Mouse (Mus musculus) hindbrain, embryonic 13.5 days (tissue): ENCODE results near the gene Atp5b. TPM values are rescaled to one million over a fixed set of nuclear protein-coding genes. Genes with fewer than 3 reads are reported as not detected.
A peak's percentile ranks its signal among the peaks of the same experiment; 100 is the strongest.
"Not testable (repeated sequence)": the region's sequence is repeated elsewhere in the genome, so short reads cannot be mapped to it uniquely, and the experiment has no call there.

Experiments
- ATAC-seq: fragments of 200-750 bp; cut with Nextera tagmentation; 2 replicates; pipeline ENCODE4 v1.8.0; 2017; ENCODE audit warnings: moderate TSS enrichment; ENCODE audit not compliant: low FRiP score
- H3K27ac ChIP-seq: fragments of 300-500 bp; sonication (generic); 2 replicates; pipeline ENCODE4 v1.5.1; 2015; ENCODE audit warnings: inconsistent platforms, mild to moderate bottlenecking, moderate library complexity
- H3K27me3 ChIP-seq: fragments of 300-500 bp; sonication (generic); 2 replicates; pipeline ENCODE4 v1.6.1; 2015; ENCODE audit warnings: mild to moderate bottlenecking, inconsistent platforms
- H3K36me3 ChIP-seq: fragments of 300-500 bp; sonication (generic); 2 replicates; pipeline ENCODE4 v1.6.1; 2015; ENCODE audit warnings: mild to moderate bottlenecking, inconsistent platforms
- H3K4me1 ChIP-seq: fragments of 300-500 bp; sonication (generic); replicated peaks from 2 replicates; pipeline ENCODE4 v1.6.1; 2015; ENCODE audit warnings: inconsistent platforms
- H3K4me2 ChIP-seq: fragments of 300-500 bp; sonication (generic); 2 replicates; pipeline ENCODE4 v1.6.1; 2015; ENCODE audit warnings: inconsistent platforms, mild to moderate bottlenecking, moderate library complexity
- H3K4me3 ChIP-seq: fragments of 300-500 bp; sonication (generic); 2 replicates; pipeline ENCODE4 v1.5.1; 2015; ENCODE audit warnings: mild to moderate bottlenecking, inconsistent platforms
- H3K9ac ChIP-seq: fragments of 300-500 bp; sonication (generic); 2 replicates; pipeline ENCODE4 v1.6.1; 2015; ENCODE audit warnings: mild to moderate bottlenecking, inconsistent platforms
- H3K9me3 ChIP-seq: fragments of 300-500 bp; sonication (generic); 2 replicates; pipeline ENCODE4 v1.6.1; 2016; ENCODE audit warnings: inconsistent platforms
- whole genome bisulfite sequencing: fragments of 180-500 bp; shearing (Covaris S2); methylation state at CpG from one replicate; pipeline ENCODE4 v1.1.7; 2015; 5-methylcytosine and 5-hydroxymethylcytosine counted together
- polyA plus RNA-seq: library from polyadenylated mRNA; unstranded; fragments of >200 nt; fragmentation: Nextera tagmentation; extraction: Ambion mirVana; gene quantifications from 2 replicates; pipeline ENCODE4 v1.2.1, GENCODE M21; 2015

Gene Atp5b
- polyA plus RNA-seq, 1 experiment from 2014 or later: 2,130 TPM

DNA sequence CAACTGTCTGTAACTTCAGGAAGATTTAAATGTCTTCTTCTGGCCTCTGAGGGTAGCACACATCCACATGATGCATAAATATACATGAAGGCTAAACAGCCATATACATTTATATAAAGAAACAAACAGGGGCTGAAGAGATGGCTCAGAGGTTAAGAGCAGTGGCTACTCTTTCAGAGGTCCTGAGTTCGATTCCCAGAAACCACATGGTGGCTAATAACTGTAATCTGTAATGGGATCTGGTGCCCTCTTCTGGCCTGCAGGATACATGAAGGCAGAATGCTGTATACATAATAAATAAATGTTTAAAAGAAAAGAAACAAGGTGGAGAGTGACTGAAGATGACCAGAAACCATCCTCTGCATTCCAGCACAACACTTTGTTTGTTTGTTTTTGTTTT lies 2.6 kb upstream of the Atp5b start:
- no peaks in the 10 kb centered on the region for H3K27me3 ChIP-seq
- 78% methylated on average over 1 of the region's 1 CpGs for WGBS
- no peak overlapping the region for H3K4me3 ChIP-seq
- no peak overlapping the region for H3K9ac ChIP-seq
- no peak overlapping the region for H3K4me2 ChIP-seq
- H3K36me3 ChIP-seq: peaks cover 25% of the 10 kb centered on the region
- no peak overlapping the region for H3K27ac ChIP-seq
- peaks cover 24% of the 10 kb centered on the region for H3K4me1 ChIP-seq
- no peak for ATAC-seq
- no peaks in the 10 kb centered on the region for H3K9me3 ChIP-seq

DNA sequence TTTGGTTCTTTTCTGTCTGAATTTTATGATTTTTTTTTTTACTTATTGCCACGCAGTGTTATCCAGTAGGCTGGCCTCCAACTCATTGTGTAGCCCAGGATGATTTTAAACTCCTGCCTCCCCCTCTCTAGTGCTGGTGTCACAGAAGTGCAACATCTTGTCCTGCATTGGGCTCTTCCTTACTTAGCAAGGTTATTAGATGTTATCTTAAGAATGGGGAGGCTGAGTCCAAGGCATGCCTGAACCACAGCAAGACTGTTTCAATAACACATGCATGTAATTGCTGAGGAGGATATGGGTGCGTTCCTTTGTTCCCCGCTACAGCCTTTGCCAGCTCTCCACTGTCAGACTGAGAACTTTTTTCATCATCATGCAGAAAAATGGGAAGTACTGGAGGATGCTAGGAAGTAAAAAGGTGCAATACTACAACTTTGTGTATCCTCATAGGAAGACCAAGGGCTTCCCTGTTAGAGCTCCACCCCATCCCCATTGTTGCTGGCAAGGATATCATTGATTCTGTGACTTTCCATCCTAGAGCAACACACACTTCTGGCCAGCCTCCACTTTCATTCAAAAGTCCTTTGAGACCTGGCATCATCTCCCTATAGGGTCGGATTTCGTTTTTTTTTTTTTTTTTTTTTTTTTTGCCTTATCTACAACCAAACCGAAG lies 1.1 kb upstream of the Atp5b start:
- no peak for ATAC-seq
- Histone ChIP-seq H3K4me2 (peak overlapping the region; percentile 67), H3K4me1 (peaks cover 30% of the 10 kb centered on the region), H3K4me3 (peak overlapping the region; percentile 55), H3K27me3 (no peaks in the 10 kb centered on the region), H3K9ac (peak overlapping the region; percentile 82), H3K27ac (peak overlapping the region; percentile 86; the same call in 1 of the 2 replicates), H3K36me3 (peaks cover 35% of the 10 kb centered on the region), H3K9me3 (no peaks in the 10 kb centered on the region)
- 72% methylated on average over 6 of the region's 6 CpGs for WGBS

DNA sequence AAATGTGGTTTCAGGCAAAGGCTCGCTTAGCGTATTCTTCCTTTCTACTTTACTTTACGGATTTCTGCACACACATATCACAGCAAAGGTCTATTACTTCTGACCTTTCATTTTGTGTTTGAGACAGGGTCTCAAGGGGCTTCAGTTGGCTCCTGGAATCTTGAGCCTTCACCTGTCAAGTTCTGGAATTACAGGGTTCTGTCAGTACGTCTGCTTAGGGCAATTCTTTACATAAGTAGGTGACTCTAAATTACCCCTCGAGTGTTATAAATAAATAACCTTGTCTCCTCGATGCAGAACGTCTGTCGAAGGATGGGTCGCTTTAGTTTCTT lies 630 bp upstream of the Atp5b start:
- WGBS: 19% methylated on average over 9 of the region's 9 CpGs
- no peaks in the 10 kb centered on the region for H3K27me3 ChIP-seq
- peak overlapping the region; percentile 67 for H3K4me2 ChIP-seq
- peaks cover 35% of the 10 kb centered on the region for H3K36me3 ChIP-seq
- no peak; the same call in 1 of the 2 replicates for ATAC-seq
- peak overlapping the region; percentile 86 for H3K27ac ChIP-seq
- H3K9me3 ChIP-seq: no peaks in the 10 kb centered on the region
- peak overlapping the region; percentile 82 for H3K9ac ChIP-seq
- peak overlapping the region; percentile 55 for H3K4me3 ChIP-seq
- H3K4me1 ChIP-seq: peaks cover 30% of the 10 kb centered on the region

DNA sequence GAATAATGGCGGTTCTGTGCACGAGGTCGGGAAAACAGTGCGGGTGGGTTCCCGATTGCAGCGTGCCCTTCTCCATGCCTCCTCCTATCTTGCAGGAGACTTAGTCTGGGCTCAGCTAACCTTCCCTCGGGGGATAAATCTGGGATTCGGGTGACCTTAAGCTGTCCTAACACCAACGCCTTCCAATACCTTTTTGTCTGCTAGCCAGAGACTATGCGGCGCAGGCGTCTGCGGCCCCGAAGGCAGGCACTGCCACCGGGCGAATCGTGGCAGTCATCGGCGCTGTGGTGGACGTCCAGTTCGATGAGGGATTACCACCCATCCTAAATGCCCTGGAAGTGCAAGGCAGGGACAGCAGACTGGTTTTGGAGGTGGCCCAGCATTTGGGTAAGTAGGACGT lies 615 bp downstream of the Atp5b start:
- Histone ChIP-seq H3K9me3 (no peaks in the 10 kb centered on the region), H3K4me2 (peak overlapping the region; percentile 95), H3K27ac (peak overlapping the region; percentile 93), H3K27me3 (no peaks in the 10 kb centered on the region), H3K9ac (peak overlapping the region; percentile 99), H3K4me3 (peak overlapping the region; percentile 95), H3K36me3 (peaks cover 40% of the 10 kb centered on the region), H3K4me1 (peaks cover 30% of the 10 kb centered on the region)
- WGBS: under 1% methylated on average over 22 of the region's 22 CpGs
- peak; percentile 14 for ATAC-seq

DNA sequence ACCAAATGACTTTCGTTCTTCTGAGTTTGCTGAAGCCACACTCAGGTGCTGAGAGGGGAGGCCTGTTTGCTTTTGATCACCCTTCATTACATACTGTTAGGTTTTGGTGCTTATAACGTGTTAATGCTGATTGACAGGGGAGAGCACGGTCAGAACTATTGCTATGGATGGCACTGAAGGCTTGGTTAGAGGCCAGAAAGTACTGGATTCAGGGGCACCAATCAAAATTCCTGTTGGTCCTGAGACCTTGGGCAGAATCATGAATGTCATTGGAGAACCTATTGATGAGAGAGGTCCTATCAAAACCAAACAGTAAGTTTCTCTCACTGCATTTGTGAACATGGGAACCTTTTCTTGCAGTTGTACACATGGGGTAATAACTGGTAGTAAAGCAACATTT lies 1.1 kb downstream of the Atp5b start:
- Histone ChIP-seq H3K27me3 (no peaks in the 10 kb centered on the region), H3K4me2 (peak overlapping the region; percentile 95), H3K36me3 (peaks cover 45% of the 10 kb centered on the region), H3K4me1 (peaks cover 30% of the 10 kb centered on the region), H3K4me3 (peak overlapping the region; percentile 95), H3K9me3 (no peaks in the 10 kb centered on the region), H3K9ac (peak overlapping the region; percentile 99), H3K27ac (peak overlapping the region; percentile 93)
- 6% methylated on average over 3 of the region's 3 CpGs for WGBS
- ATAC-seq: no peak

DNA sequence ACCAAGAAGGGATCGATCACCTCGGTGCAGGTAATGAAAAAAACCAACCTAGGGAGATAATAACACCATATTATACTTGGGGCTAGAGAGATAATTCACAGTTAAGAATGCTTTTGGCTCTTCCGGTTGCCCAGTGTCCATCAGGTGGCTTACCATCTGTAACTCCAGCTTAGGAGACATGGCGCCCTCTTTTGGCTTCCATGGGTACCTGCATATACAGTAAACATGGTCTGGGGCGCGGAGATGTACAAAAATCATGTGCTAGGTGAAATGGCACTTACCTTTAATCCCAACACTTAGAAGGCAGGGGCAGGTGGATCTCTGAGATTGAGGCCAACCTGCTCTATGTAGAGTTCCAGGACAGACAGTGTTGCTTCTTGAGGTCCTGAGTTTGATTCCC lies 3.3 kb downstream of the Atp5b start:
- H3K36me3 ChIP-seq: peaks cover 62% of the 10 kb centered on the region
- H3K4me3 ChIP-seq: no peak overlapping the region
- H3K27ac ChIP-seq: no peak overlapping the region
- 76% methylated on average over 6 of the region's 6 CpGs for WGBS
- no peak overlapping the region for H3K9ac ChIP-seq
- H3K4me2 ChIP-seq: no peak overlapping the region
- ATAC-seq: no peak
- no peaks in the 10 kb centered on the region for H3K9me3 ChIP-seq
- no peaks in the 10 kb centered on the region for H3K27me3 ChIP-seq
- peaks cover 39% of the 10 kb centered on the region for H3K4me1 ChIP-seq

DNA sequence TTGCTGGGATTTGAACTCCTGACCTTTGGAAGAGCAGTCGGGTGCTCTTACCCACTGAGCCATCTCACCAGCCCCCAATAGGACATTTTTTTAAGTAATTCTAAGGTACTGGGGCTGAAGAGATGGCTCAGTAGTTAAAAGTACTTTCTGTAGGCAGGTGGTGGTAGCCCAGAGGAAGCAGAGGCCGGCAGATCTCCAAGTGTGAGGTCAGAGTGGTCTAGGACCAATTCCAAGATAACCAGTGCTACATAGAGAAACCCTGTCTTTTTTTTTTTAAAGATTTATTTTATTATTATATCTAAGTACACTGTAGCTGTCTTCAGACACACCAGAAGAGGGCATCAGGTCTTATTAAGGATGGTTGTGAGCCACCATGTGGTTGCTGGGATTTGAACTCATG lies 4.1 kb downstream of the Atp5b start:
- WGBS: 73% methylated on average over 2 of the region's 2 CpGs
- Histone ChIP-seq H3K36me3 (peaks cover 62% of the 10 kb centered on the region), H3K4me1 (peaks cover 39% of the 10 kb centered on the region)
- not testable (repeated sequence) for H3K9me3 ChIP-seq, H3K4me3 ChIP-seq, ATAC-seq, H3K27ac ChIP-seq, H3K9ac ChIP-seq, H3K27me3 ChIP-seq, H3K4me2 ChIP-seq

DNA sequence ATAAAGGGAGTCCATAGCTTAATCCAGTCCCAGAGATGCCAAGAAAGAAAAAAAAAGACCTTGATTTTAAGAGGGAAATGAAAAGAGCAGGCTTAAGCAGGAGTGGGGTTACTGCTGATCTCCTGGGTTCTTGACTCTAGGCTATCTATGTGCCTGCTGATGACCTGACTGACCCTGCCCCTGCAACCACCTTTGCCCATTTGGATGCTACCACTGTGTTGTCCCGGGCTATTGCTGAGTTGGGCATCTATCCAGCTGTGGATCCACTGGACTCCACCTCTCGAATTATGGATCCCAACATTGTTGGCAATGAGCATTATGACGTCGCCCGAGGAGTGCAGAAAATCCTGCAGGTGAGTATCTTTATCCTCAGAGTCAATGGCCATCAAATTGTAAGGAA lies 5.1 kb downstream of the Atp5b start:
- WGBS: 94% methylated on average over 5 of the region's 5 CpGs
- H3K4me2 ChIP-seq: no peak overlapping the region

DNA sequence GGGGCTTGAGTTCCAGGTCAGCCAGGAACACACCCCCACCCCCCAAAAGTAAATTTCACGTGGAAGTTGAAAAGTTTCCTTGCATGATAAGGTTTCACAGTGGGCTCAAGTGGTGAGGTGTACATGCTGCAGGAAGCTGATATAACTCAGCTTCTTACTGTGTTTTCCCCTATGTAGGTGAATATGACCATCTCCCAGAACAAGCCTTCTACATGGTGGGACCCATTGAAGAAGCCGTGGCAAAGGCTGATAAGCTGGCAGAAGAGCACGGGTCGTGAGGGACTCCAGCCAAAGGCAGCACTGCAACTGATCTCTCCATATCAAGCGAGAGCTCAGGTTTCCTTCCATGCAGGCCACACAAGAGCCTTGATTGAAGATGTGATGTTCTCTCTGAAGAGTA lies 6.8 kb downstream of the Atp5b start:
- Histone ChIP-seq H3K9me3 (no peaks in the 10 kb centered on the region), H3K9ac (no peak overlapping the region), H3K36me3 (peaks cover 60% of the 10 kb centered on the region), H3K27ac (no peak overlapping the region), H3K4me2 (no peak overlapping the region), H3K4me1 (peaks cover 49% of the 10 kb centered on the region), H3K27me3 (no peaks in the 10 kb centered on the region), H3K4me3 (no peak overlapping the region)
- WGBS: 81% methylated on average over 5 of the region's 5 CpGs
- ATAC-seq: no peak

More for the DNA sequence above, 5.1 kb downstream of the Atp5b start:
- peaks cover 62% of the 10 kb centered on the region for H3K36me3 ChIP-seq
- no peak overlapping the region for H3K27ac ChIP-seq
- ATAC-seq: no peak
- H3K9ac ChIP-seq: no peak overlapping the region
- H3K27me3 ChIP-seq: no peaks in the 10 kb centered on the region
- peaks cover 39% of the 10 kb centered on the region for H3K4me1 ChIP-seq
- H3K4me3 ChIP-seq: no peak overlapping the region
- no peaks in the 10 kb centered on the region for H3K9me3 ChIP-seq

DNA sequence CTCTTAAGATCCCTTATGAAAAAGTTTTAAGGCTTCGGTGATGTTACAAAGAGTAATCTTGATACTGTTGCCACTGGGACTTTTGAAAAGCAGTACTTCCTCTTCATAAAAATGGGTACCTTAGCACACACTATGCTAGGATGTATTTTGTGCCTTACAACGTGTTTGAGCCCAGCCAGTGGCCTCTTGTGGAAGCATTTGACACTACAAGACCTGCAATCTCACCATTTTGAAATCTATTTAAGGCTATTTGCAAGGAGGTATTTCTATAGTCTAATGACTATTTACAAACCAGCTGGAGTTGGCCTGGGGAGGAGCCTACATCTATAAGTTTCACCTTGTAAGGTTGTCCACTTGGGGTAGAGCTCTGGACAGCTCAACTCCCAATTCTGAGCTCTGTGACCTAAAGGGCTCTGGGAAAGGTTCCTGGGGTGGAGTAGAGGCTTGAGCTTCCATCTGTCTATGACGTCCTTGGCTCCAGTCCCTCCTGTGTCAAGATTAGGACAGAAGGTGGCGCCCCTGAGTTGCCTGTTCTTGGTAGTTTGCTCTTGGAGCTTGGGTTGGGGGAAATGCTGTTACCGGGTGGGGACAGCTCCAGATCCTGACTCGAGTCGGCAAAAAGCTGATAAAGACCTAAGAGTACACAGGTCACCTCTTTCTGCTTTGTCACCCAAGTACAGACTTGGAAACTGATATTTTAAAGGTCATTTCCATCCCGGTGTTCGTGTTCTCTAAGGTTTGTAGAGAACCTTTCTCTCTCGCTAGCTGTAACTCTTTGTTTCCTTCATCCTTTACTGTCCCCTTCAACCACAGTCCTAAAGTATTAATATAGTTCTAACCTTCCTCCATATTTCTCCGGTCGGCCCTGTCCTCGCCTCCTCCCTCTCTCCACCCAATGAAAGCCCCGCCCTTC lies 7.8 kb downstream of the Atp5b start:
- peaks cover 43% of the 10 kb centered on the region for H3K4me1 ChIP-seq
- H3K9ac ChIP-seq: peak overlapping the region; percentile 95; the same call in 1 of the 2 replicates
- H3K4me3 ChIP-seq: peak overlapping the region; percentile 82
- H3K9me3 ChIP-seq: no peaks in the 10 kb centered on the region
- H3K27me3 ChIP-seq: no peaks in the 10 kb centered on the region
- H3K4me2 ChIP-seq: peak overlapping the region; percentile 87
- H3K36me3 ChIP-seq: peaks cover 49% of the 10 kb centered on the region
- 9% methylated on average over 14 of the region's 14 CpGs for WGBS
- ATAC-seq: peak; percentile 40
- H3K27ac ChIP-seq: peak overlapping the region; percentile 92; the same call in 1 of the 2 replicates

DNA sequence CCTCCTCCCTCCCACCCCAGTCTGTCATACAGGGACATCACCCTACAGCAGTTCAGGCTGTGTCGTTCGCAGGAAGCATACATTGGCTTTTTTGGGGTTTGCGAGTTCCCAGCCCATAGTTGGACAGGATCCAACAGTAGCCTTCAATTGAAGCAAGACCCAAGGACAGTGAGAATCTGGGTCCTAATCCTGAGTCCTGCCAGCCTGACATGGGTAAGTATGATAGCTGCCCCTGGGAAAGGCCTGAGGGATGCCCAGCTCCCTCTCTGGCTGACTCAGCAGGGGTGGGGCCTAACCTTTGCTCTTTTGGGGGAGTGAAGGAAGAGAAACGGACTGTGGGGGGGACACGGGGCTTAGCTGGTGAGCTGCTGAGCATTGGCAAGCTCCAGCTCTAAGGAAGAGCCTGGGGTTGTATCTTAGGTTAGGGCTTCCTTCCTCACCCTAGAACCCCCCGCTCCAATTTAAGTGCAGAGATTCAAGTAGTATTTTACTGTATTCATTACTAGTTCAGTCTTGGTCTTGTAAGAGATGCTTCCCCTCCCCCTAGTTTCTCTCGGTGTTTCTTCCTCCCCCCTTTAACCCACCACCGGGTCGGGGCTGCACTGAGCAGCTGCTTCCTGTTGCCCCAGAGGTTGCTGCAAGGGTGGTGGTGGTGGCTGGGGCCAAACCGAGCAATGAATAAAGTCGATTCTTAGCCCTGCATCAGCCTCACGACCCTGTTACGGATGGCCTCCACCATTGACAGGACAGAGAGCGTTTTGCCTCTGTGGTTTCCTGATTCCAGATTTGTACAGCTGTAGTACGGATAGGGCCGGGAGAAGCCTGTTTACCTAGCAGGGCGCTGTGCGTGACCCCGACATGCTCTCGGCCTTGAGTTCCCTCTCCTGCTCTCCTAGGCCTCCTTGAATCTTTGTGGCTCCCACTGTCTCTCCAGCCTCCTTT lies 8.8 kb downstream of the Atp5b start, which contains the start of gene Baz2a:
Gene Baz2a, plus strand, starts transcription at position 14 of the 942 bp plus-strand sequence.
- Histone ChIP-seq H3K4me3 (peak within 1 kb of the TSS; percentile 82), H3K4me2 (peak within 1 kb of the TSS; percentile 87), H3K9ac (peak within 1 kb of the TSS; percentile 95), H3K36me3 (peaks cover 40% of the 10 kb centered on the region), H3K27ac (peak within 1 kb of the TSS; percentile 92), H3K9me3 (no peaks in the 10 kb centered on the region), H3K27me3 (no peaks in the 10 kb centered on the region), H3K4me1 (peaks cover 43% of the 10 kb centered on the region)
- under 1% methylated on average over 20 of the region's 20 CpGs for WGBS
- ATAC-seq: peak; percentile 19; the same call in 1 of the 2 replicates
